Mouse (Mus musculus) megakaryocyte-erythroid progenitor cell, adult 5-6 weeks (primary cell): ENCODE measurements around the gene Ppp2r1b. TPM values are rescaled to one million over a fixed set of nuclear protein-coding genes. Genes with fewer than 3 reads are reported as not detected.

ENCODE experiments used
- ATAC-seq: replicated peaks from 2 replicates; pipeline ENCODE4 v1.8.0; 2016; ENCODE audit warnings: mild to moderate bottlenecking, inconsistent platforms; ENCODE audit not compliant: severe bottlenecking, poor library complexity, low FRiP score, low TSS enrichment
- total RNA-seq, 2 experiments: library from RNA; stranded (forward) in 1 of 2; stranded (reverse) in 1 of 2; fragments of 200-1000, 215-1000 nt in 1 of 2; fragments of >200 nt in 1 of 2; fragmentation: Nextera tagmentation in 1 of 2; gene quantifications; 2 replicates each; pipeline ENCODE4 v1.2.3; 2014 to 2017

The Ppp2r1b gene
- total RNA-seq, 2 experiments from 2014 or later = 89.1 to 109 TPM

DNA sequence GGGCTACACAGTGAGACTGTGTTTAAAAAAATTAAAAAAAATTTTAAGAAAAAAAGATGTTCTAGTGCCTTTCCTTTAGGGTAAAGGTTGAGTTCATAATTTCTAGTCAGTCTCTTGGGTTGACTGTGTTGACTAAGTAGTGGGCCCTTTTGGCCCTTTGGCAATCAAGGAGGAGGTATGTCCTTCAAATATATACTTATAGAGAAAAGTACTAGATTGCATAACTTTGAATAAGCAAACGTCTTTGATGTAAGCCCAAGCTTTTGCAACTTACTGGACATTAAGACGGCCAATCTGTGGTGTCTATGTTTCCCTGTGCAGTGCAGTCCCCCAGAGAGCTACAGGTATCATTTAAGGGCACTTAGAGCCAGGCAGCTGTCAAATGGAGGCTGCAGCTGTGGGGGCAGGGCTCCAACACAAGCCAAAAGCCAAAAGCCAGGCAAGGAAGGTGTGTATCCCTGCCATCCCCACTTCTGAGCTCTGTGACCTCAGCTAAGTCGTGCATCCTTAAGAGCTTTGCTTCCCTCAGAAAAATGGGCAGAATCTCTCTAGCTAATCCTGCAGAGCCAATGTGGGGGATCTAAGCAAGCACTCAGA, 45.5 kb downstream of the Ppp2r1b start:
- no peak for ATAC-seq

DNA sequence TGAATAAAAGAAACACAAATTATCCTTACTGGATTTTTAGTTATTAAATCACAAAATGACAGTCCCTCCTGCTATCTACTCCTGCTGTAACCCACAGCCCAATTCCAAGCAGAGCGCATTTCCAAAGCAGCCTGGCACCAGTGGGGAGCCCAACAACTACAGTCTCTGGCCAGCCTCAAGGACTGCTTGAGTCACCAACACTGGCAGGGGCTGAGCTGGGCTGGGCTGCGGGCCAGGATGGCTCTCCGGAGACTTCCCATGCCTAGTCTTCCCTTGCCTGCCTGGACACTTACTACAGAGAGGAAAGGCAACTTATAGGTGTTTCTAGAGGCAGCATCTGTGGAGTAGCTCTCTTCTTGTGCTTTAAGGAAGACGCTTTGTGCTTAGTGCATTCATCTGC, 48.6 kb downstream of the Ppp2r1b start:
- no peak for ATAC-seq

- ATAC-seq = no peak
These were observed 55.2 kb downstream of the Ppp2r1b start for GRCm38 (mm10) chr9:50900026-50900920.

DNA sequence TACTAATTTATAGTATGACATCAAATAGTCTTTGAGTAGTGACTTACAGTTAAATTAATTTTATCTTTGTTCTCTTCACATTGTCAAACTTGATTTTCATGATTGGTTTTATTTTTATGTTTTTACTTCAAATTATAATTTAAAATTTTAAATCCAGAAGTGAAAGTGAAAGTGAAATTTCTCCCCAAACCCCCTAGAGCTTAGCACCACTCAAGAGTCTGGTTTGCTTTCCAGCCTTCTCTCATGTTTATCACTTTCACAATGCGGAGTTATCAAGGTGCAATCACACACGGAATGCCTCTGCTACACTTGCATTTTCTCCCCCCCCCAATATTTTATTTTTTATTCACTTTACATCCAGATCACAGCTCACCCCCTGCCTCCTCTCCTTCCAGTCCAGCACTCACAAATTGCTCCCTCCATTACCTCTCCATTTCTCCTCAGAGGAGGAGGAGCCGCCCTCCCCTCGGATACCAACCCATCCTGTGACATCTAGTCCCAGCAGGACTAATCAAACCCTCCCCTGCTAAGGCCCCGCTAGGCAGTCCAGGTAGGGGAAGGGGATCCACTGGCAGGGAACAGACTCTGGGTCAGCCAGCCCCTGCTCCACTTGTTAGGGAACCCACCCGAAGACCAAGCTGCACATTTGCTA, 59.2 kb downstream of the Ppp2r1b start:
- no peak for ATAC-seq

DNA sequence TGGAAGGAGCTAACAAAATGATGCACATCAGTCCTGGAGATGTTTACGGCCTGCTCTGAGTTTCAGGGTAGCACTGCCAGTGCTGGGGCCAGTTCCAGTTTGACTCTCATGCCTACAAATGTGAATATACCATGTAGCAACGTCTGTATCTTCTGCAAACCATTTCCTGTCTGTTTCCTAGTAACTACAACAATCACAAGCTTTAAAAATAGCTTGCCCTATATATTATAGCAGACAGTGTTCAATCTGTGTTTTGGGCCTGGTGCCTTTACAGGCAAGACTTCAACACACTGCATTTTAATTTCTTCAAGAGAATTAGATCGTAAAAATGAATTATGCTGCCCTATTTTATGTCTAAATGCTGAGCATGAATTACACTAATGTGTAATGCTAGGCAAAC, 60.2 kb downstream of the Ppp2r1b start:
- ATAC-seq = no peak

- ATAC-seq = no peak
These were observed 66.9 kb downstream of the Ppp2r1b start for GRCm38 (mm10) chr9:50911861-50912515.

- ATAC-seq = no peak
These were observed 73.0 kb downstream of the Ppp2r1b start for GRCm38 (mm10) chr9:50918131-50918530.

DNA sequence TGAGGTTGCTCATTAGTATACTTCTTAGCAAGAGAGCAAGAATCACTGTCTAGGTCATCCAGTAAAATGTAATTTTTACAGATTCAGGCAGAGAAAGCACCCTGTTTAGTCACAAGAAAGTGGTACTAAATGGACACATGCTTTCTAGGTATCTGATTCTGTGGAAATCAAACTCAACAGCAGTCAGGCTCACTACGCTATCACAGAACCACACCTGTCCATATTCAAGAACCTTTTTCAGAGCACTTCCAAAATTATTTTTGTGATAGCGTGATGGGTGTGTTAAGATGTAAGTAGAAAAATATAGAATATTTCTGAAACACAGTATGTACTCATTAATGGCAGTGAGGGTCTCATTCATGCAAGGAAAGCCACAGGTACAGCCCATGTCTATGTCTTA, 74.5 kb downstream of the Ppp2r1b start:
- no peak for ATAC-seq

DNA sequence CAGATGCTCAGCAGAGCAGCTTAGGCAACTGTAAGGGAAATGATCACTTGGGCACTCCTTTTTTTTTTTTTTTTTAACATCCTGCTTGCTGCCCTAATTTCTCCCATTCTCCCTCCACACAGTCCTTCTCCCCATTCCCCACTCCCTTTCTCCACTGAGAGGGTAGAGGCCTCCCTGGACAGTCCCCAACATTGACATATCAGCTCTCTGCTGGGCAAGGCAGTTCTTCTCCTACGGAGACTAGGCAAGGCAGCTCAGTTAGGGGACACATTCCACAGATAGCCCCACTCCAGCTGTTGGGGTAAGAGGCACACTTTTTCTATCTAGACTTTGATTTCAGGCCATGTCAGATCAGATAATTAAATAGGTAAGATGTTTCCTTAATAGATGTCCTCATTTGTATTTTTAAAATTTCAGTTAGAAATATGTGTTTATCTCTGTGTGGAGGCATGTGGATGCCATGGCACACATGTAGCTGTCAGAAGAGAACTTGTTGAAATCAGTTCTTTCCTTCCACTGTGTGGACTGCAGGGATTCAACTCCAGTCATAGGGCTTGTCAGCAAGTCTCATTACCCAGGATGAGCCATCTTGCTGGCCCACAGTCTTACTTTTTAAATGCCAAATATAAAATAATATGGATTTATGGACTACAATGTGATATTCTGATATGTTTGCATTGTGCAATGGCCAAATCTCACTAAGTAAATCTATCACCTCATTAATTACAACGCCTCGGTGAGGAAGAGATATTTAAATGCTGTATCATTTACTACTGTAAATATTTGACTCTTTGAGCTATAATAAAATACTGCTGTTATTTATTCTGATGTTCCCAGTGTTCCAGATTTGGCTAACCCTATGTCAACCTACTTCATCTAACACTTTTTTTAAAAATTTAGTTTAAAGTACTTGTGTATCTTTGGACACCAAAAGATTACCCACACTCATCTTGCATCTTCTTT, 76.1 kb downstream of the Ppp2r1b start:
- ATAC-seq = no peak

- no peak for ATAC-seq
These were observed 77.5 kb downstream of the Ppp2r1b start for GRCm38 (mm10) chr9:50922363-50923153.

GRCm38 (mm10) chr9:50924454-50924853, 79.4 kb downstream of the Ppp2r1b start:
- ATAC-seq = peak; percentile 95

DNA sequence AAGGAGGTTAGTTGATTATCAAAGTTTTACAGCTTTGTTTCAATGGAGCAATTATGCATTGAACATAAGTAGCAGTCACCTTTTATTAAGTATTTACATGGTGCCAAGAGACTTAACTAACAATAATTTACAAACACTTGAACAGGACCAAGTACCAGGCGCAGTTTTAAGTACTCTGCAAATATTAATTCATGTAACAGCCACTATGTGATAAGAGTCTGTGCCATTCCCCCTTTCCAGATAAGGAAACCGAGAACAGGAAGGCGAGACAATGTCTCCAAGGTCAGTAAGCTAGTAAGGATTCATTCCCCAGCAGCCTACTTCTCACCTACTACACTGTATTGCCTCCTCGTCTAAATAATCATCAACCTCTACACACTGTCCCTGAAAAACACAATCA, 80.7 kb downstream of the Ppp2r1b start:
- ATAC-seq = peak; percentile 31; the same call in 1 of the 2 replicates

DNA sequence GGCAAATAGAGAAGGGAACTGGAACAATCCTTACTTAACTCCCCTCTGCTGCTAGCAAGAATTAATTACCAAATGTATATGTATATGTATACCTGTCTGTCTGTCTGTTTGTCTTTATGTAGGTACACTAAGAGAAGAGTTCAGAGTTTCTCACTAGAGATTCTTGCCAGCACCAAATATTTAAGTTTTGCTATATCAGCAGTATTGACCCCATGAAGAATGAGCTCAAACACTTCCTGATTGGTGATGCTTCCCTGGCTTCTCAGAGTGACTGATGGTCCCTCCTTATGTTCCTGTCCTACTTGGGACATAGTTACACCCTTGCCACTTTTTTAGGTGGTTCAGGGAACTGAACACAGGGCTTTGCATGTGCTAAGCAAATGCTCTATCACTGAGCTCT, 84.9 kb downstream of the Ppp2r1b start:
- ATAC-seq = no peak

- ATAC-seq = no peak
These were observed 96.8 kb downstream of the Ppp2r1b start for GRCm38 (mm10) chr9:50941804-50942401.

- no peak for ATAC-seq
These were observed 97.6 kb downstream of the Ppp2r1b start for GRCm38 (mm10) chr9:50942711-50943110.
